Mouse (Mus musculus) left cerebral cortex, adult 18-20 months (tissue): ENCODE data around the gene Adam30. TPM values are rescaled to one million over a fixed set of nuclear protein-coding genes. Genes with fewer than 3 reads are reported as not detected.
A peak's percentile ranks its signal among the peaks of the same experiment; 100 is the strongest.
"Not testable (repeated sequence)": the region's sequence is repeated elsewhere in the genome, so short reads cannot be mapped to it uniquely, and the experiment has no call there.

Experiments used
- DNase-seq, 2 experiments: peaks; one replicate each; pipeline ENCODE4 v3.0.0; 2021 to 2022; ENCODE audit warnings: low spot score in 2 of 2, mixed read lengths in 1 of 2
- long read RNA-seq, 2 experiments: library from polyadenylated mRNA; stranded (forward); transcript quantifications; one replicate each; pipeline ENCODE4 v2.0.0; 2021
- total RNA-seq, 2 experiments: library from RNA; stranded (reverse); gene quantifications; 2 replicates each; pipeline ENCODE4 v1.2.3; 2021

Adam30 gene
- total RNA-seq, result not detected
- long read RNA-seq, experiment 1, result 0 reads
- long read RNA-seq, experiment 2, result 0 reads

DNA sequence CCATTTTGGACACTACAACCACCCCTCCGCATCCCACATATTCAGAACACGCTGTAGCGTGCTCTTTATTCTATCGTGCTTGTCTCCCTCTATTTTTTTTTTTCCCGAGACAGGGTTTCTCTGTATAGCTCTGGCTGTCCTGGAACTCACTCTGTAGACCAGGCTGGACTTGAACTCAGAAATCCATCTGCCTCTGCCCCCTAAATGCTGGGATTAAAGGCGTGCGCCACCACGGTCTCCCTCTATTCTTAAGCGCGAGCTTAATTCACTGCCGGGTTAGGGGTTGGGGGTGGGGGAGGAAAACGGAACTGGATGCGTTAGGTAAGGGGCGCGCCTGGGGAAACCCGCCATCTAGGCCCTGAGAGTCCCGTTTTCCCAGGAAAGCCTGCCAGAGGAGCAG is at the start of gene Adam30:
Adam30 (plus strand) TSS at position 301 of the 400 bp plus-strand sequence.
- no peak for DNase-seq

DNA sequence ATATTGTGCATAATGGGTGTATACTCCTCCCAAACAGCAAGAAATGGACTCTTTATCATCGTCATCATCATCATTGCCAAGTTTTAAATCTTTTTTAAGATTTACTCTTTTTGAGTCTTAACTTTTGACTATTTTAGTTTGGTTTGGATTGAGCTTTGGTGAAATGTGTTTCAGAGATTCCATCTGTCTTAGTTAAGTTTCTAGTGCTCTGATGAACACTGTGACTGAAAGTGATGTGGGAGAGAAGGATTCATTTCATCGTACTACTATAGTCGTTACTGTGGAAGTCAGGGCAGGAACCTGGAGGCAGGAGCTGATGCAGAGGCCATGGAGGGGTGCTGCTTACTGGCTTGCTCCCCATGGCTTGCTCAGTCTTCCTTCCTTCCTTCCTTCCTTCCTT is 42.2 kb upstream of the Adam30 start:
- no peak for DNase-seq

DNA sequence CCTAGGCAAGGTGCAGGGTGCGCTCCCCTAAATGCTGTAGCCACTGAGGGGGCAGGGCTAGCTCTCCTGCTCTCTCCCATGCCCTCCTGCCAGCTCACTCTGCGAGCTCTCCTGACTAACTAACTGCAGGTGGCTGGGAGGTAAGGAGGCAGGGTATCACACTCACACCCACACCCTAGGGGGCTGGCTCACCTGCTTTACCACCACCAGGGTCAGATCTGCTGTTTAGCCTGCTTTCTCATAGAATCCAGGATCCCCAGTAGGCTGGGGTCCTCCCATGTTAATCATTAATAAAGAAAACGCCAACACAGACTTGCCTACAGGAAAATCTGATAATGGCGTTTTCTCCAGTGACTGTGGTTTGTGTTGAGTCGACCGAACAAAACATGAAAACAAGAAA is 41.1 kb upstream of the Adam30 start:
- DNase-seq, result no peak

DNA sequence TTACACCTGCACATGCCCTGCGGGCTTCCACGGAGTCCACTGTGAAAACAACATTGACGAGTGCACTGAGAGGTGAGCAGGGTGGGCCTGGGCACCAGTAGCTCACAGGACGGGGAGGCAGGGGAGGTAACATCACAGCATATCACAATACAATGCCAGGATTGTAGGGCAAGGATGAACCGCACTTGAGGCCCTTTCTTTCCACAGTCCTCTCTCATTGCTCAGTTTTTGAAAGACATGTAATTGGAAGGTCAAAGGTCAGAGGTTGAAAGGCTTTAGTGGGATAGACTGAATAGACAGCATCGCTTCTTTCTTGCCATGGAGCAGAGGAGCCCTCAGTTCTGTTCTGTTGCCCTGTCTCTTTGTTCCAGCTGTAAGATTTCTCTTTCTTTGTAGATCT is 39.5 kb upstream of the Adam30 start:
- DNase-seq, result no peak

DNA sequence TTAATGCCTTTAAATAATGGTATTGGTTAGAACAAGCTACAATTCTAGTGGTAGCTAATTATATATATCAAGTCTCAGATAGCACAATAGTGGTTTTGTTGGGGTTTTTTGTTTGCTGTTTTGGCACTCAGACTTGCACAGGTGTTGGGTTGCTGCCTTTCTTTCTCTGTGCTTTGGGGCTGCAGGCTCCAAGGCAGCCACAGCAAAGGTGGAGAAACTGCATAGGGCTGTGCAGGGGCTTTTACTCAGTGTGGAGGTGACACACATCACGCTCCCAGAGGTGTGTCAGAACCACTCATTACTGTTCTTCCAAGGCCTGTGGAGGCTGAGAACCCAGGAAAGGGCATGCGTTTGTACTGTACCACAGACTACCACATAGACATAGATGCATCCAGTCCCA is 32.7 kb upstream of the Adam30 start:
- no peak for DNase-seq

DNA sequence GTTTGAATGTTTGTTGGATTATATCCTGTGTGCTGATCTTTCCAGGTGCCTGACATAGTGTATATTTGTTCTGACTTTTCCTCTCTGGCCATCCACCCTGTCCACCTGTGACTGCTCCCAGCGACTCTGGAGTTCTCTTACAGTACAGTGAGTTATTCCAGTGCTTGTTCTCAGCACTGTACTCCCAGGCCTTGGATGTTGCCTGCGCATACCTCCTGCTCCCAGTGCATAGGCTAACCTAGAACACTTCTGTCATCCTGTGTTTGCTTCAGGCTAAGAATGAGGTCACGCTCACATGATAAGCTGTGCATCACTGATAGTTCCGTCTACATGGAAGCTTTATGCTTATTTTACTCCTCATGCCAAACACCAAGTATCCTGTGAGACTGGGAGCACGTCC is 31.7 kb upstream of the Adam30 start:
- no peak for DNase-seq

DNA sequence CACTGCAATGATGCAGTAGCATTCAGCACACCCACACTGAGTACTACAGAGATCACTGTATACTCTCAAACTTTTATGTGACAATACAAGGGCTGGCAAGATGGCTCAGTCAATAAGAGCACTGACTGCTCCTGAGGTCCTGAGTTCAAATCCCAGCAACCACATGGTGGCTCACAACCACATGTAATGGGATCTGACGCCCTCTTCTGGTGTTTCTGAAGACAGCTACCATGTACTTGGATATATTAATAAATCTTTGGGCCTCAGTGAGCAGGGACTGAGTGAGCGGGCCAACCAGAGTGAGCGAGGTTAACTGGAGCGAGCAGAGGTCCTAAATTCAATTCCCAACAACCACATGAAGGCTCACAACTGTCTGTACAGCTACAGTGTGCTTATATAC is 28.3 kb upstream of the Adam30 start:
- DNase-seq, result not testable (repeated sequence)

DNA sequence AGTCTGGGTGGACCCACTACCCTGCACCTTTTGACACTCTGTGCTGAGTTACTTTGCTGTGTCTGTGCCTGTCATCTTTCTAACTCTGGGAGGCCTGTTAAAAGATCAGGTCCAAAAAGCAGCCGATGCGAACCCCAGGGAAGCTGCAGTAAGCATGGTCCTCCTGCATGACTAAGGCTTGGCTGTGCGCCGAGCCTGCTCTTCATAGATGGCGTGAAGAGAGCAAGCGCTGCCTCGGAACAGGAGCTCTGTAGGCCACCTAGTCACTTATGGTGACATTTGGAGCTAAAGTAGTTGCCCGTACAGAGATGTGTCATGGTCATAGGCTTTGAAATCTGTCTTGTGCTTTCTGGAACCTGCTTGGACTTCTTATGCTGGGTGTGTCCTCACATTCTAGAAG is 27.8 kb upstream of the Adam30 start:
- no peak for DNase-seq

DNA sequence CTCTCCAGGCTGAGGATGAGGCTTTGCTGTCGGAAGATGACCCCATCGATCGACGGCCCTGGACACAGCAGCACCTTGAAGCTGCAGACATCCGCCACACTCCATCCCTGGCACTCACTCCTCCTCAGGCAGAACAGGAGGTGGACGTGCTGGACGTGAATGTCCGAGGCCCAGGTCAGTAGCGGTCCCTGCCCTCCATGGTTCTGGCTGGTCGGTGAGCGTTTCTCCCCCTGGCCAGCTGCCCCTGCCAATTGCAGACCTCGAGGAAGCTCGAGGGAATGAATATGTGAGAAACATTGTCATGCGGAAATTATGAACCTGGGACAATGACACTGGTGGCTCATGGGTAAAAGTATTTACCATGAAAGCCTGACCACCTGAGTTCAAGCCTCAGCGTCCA is 19.0 kb upstream of the Adam30 start:
- no peak for DNase-seq

DNA sequence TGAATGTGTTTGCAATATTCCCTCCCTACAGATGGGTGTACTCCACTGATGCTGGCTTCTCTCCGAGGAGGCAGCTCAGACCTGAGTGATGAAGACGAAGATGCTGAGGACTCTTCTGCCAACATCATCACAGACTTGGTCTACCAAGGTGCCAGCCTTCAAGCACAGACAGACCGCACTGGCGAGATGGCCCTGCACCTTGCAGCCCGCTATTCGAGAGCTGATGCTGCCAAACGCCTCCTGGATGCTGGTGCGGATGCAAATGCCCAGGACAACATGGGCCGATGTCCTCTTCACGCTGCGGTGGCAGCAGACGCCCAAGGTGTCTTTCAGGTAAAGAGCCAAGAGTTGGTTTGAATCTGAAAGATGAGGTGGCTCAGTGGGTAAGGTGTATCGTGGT is 17.6 kb upstream of the Adam30 start:
- DNase-seq, result no peak

DNA sequence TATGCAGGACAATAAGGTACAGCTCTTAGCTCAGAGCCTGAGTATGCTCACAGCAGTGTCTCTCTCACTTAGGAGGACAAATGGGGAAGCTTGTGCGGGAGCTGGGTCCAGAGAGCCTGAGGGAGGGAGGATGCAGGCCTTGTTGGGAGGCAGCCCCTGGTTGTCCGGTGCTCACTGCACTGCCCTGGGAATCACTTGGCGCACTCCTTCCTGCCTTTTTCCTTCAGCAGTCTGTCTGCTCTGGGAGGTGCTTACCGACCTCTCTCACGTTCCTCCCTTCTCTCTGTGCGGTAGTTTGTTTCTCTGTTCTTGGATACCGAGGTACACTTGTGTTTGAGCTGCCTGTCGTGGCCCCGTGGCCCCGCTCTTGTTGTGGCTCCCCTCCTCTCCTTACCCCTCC is 15.2 kb upstream of the Adam30 start:
- DNase-seq, result no peak

DNA sequence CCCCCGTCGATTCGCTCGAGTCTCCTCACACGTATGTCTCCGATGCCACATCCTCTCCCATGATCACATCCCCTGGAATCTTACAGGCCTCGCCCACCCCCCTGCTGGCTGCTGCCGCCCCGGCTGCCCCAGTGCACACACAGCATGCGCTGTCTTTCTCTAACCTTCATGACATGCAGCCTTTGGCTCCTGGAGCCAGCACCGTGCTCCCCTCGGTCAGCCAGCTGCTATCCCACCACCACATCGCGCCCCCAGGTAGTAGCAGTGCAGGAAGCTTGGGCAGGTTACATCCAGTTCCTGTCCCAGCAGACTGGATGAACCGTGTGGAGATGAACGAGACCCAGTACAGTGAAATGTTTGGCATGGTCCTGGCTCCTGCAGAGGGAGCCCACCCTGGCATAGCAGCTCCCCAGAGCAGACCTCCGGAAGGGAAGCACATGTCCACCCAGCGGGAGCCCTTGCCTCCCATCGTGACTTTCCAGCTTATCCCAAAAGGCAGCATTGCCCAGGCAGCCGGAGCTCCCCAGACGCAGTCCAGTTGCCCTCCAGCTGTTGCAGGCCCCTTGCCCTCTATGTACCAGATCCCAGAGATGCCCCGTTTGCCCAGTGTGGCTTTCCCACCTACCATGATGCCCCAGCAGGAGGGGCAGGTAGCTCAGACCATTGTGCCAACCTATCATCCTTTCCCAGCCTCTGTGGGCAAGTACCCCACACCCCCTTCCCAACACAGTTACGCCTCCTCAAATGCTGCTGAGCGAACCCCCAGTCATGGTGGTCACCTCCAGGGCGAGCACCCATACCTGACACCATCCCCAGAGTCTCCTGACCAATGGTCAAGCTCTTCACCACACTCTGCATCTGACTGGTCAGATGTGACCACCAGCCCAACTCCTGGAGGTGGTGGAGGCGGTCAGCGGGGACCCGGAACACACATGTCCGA is 13.7 kb upstream of the Adam30 start:
- no peak for DNase-seq

DNA sequence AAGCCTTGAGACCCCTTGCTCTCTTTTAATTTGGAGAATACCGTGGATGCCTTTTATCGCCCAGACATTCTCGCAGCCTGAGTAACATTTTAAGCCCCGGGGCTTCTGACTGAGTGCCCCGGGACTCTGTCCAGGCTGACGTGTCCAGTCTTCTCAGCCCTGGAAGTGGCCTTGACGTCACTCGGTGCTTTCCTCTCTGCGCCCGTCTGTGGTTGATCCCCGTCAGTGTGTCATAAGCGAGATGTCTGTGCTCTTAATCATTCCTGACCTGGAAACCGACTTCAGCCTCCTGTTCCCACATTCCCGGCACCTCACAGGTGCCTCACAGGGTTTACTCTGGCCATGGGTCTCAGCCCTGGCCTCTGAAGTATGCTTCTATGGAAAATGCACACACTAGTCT is 12.7 kb upstream of the Adam30 start:
- no peak for DNase-seq

DNA sequence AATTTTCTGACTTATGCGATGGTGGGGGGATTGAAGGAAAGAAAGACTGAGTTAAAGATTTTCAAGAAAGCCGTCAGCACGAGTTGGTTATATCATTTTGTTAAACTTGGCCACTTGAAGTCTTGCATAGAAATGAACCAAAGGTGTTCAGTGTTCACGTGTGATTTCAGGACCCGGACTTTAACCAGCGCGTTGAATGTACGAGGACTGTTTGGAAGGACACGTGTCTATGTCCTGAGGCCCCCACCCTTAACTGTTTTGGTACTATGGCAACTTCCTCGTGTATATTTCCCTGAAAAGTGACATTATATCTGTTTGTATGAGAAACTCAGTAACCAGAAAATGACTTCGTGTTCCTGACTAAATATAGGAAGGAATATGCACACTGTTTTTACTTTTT is 10.5 kb upstream of the Adam30 start:
- no peak for DNase-seq

DNA sequence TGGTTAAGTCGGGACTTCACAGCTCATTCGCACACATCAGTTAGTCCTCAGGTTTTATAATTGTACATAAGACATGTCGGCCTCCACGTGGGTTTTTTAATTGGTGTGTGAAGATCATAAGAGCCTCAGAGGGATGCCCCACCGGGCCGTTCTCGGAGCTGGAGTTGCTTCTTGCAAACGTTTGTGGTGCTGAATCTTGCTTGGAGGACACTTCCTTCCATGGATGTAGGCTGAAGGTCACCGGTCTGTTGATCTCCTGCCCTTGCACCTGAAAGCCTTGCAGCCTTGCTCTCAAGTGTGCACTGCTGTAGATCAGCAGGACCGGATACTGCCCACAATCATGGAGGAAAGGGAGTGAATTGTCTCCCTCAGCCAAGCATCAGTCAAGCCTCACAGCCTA is 9.4 kb upstream of the Adam30 start:
- no peak for DNase-seq

DNA sequence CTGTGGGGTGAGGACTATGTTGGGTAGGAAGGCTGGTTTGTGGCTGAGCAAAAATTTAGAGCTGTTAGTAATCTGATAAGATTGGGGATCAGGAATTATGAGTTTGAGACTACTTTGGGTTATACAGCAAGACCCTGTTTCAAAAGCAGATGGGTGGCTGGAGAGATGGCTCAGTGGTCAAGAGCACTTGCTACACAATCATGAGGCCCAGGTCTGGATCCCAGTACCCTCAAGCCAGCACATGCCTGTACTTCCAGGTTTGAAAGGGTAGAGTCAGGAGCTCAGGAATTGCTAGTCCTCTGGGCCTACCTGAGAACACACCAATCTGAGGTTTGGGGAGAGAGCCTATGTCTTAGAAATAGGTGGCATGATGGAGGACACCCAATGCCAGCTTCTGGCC is 7.0 kb upstream of the Adam30 start:
- no peak for DNase-seq

DNA sequence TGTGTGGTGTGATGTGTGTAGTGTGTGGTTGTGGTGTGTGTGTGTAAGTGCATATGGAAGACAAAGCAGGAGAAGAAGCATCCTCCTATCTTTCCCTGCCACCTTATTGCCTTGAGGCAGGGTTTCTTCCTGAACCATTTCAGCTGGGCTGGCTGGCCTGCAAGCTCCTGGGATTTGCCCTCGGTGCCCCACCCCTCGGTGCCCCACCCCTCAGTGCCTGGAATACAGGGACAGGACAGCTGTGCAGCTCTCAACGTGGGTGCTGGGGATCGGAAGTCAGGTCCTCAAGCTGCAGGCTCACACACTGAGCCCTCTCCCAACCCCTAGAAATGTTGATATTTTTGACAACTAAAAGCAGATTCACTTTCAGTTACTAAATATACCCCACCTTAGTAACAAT is 4.3 kb upstream of the Adam30 start:
- no peak for DNase-seq

DNA sequence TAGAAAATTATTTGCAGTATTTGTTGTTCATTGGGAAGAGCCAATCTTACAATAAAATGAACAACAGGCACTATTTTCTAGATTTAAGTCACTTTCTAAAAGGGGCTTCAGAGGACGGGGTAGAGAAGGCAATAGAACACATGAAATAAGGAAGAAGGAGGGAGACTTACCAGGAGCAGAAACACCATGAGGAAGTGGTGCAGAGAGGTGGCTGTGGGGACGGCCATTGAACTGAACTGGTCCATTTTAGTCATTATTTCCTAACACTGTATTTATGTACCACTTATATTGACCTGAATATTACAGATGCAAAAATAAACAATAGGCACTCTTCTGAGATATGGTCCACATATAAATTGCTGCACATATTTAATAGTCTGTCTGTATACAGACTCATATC is 3.4 kb upstream of the Adam30 start:
- no peak for DNase-seq

DNA sequence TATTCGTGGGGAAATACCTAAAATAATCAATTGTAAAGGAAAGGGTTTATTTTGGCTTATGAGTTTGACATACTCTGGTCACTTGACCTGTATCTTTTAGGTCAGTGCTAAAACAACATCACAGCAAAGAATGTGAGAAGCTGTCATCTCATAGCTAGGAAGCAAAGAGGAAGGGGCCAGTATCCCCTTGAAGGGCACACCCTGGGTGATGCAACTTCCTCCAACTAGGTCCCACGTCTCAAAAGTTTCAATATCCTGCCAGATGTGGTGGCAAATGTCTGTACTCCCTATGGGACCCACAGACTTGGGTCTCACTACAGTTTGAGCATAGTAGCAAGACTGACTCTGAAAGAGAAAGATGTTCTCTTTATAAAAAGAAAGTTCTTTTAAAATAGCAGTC is 2.8 kb upstream of the Adam30 start:
- DNase-seq, result no peak

DNA sequence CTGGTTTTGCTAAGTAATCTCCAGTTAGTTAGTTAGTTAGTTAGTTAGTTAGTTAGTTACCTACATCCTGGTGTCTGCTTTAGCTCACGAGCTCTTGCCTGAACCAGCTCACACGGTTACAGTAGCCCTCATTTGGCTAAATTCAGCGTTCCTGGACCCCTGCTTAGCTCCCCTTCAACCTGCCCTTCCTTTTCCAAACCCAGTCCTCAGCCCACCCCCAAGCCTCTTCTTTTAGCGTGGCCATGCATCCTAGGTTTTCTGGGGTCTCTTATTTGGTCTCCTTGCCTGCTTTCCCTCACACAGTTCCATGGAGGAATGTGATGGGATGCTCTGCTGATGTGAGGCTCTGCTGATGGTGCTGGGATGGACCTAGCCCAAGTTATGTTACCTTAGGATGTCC is 1.8 kb upstream of the Adam30 start:
- no peak for DNase-seq

DNA sequence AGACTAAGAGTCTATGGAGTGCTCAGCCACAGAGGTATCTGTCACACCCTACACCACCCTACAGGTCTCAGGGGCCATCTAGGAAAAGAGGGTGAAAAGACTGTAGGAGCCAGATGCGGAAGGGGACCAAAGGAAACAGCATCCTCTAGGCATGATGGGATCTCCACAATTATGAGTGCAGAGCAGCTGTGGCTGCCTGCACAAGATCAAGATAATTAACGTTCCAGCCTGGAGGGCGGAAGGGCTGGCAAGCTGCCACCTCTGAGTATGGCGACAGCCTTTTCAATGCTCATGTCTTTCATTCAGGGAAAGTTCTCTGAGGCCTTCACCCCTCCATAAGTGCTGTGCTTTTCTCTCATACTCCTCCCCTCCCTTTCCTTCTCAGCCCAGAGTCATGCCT is 1.1 kb upstream of the Adam30 start:
- no peak for DNase-seq

DNA sequence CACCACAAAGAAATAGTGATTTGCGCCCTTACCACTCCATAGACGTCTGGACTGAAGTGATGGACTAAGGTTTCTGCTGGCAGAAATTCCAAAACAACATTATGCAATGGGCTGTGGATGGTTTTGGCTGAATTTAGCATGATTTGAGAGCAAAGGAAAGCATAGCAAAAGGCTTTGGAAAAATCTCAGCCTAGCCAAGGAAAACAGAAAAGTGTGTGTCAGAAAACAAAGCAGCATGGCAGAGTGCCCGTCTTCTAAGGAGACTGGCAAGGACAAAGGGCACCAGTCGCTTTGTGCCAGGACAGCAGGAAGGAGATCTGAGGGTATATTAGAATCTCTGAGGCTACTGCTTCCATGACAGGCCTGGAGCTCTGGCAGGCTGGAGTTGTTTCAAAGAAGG is 17.9 kb downstream of the Adam30 start:
- DNase-seq, result peak; percentile 25 to 33

DNA sequence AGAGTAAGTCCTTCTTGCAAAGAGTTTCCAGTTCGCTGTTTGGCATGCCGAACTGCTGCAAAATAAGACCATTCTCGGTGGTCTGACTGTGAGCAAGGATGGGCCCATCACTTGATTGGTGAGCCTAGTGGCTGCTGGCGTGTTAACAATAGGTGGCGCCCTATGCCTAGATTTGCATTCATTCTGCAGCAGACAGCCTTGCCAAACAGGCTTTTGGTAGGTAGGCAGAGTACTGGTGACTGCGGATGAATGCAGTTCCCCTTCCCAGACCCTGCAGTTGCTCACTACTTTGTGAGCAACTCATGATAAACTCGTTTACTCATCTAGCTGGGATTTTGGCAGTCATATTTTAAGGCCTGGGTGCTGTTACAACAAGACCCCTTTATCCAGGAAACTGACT is 20.4 kb downstream of the Adam30 start:
- DNase-seq, result peak; percentile 41 to 48
